Mouse (Mus musculus) left cerebral cortex, adult 9 months (tissue): ENCODE data around the gene Cpne5.
"Not testable (repeated sequence)": the region's sequence is repeated elsewhere in the genome, so short reads cannot be mapped to it uniquely, and the experiment has no call there.

Experiments used
- DNase-seq, 2 experiments: peaks; one replicate each; pipeline ENCODE4 v3.0.0; 2022; ENCODE audit warnings: low spot score in 2 of 2

The Cpne5 gene

DNA sequence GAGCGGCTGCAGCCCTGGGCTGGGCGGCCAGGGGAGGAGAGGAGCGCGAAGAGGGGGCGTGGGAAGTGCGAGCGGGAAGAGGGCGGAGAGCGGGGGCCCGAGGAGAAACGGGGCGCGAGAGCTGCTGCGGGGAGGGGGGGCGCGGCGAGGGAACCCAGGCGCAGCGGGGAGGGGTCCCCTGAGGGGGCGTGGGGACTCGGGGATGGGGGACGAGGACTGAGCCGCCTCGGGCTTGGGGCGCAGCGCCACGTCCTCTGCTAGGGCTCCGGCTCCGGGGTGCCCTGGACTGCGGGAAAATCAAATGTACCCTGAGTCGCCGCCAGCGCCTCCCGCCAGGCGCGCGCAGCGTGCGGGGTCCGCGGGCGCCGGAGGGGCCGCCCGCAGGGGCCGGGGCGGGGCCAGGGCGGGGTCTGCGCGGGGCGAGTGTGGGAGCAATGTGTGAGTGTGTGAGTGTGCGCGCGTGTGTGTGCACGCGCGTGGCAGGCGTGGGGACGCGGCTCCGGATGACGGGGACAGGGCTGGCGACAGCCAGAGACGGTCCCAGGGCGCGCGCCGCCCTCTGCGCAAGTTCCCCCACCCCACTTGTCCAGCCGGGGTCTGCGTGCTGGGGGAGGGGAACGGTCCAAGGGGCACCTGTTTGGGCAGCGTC lies at the start of gene Cpne5:
Gene Cpne5, minus strand, starts transcription at position 396 of the 649 bp plus-strand sequence.
- peak in 1 of 2 experiments; percentile 53 for DNase-seq

DNA sequence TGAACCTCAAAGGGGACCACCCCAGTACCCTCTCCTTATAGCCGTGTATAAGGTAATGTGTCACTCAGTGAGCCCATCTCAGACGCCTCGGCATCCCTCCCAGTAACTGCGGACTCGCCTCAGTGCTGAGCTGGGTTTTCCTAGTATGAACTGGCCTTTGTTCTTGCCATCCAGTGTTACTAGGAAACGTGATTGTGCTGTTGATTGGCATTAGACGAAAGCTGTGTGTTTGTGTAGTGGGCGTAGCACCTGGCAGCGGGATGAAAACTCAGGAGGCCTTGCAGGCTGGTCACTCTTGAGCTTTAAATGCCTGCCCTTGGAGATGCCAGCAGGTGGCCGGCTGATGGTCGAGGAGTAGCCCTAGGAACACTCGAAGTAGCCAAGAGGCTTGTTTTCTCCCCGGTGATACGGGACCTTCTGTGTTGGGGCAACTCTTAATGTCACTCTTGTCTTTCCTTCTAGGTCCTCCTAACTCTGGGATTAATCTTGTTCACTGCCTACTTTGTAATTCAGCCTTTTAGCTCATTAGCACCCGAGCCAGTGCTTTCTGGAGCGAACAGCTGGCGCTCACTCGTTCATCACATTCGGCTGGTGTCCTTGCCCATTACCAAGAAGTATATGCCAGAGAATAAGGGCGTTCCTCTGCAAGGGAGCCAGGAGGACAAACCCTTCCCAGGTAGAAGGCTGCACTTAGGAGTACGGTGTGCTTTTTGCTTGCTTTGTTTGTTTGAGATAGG lies 44.4 kb upstream of the Cpne5 start:
- no peak for DNase-seq

DNA sequence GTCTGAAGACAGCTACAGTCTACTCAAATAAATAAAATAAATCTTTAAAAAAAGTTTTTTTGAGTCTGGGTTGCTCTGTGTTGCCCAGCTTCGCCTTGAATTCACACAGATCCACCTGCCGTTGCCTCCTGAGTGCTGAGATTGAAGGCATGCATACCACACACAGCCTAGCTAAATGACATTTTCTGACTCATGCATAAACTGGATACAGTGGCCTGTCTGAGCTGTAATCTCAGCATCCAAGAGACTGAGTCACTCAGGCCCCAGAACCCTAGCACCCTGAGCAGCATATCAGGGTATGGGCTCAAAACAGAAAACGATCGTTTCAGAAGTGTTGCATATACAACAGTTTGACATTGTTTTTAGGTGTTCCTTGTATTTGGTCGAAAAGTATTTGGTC lies 43.6 kb upstream of the Cpne5 start:
- DNase-seq: no peak

DNA sequence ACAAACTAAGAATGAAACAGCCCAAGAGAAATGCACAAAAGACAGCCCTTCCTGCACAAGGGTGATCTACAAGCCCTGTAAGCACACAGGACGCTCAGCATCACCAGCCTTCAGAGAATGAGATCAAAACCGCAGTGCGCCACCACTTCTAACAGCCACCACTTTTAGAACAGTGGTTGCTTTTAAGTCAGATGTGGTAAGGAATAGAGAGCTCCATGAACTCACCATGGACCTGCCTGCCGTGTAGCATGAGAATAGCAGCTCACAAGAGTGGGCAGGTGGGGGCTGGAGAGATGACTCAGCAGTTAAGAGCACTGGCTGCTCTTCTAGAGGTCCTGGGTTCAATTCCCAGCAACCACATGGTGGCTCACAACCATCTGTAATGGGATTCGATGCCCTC lies 42.5 kb upstream of the Cpne5 start:
- DNase-seq: no peak

DNA sequence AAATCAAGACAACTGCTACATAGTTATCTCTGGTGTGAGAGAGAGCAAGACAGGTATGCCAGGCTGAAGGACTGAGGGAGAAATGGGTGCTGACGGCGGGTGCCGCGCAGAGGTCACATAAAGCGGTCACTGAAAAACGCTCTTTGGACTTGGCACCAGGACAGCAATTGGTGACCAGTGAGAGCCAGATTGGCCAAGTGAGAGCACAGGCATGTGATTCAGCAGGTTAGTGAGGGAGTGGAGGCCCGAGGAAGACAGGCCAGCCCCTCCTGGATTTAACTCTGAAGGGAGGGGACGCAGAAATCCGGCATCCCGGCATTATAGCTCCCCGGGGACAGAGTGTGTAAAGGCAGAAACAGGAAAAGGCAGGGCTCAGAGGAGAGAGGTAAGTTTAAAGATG lies 35.9 kb upstream of the Cpne5 start:
- DNase-seq: no peak

DNA sequence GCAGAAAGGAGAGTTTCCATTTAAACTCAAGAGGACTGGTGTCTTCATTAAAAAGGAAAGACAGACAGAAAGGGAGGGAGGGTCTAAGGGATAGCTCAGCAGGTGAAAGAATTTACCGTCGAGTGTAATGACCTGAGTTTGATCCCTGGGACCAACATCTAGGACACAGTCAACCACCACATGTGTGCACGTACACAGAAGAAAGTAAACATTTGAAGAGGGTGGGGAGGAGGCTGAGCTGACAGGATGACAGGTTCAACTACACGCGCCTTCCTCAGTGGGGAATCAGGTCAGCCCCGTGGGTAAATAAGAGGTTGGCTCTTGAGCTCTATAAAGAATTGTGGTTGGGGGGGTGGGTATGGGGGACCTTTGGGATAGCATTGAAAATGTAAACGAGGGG lies 35.2 kb upstream of the Cpne5 start:
- DNase-seq: no peak

DNA sequence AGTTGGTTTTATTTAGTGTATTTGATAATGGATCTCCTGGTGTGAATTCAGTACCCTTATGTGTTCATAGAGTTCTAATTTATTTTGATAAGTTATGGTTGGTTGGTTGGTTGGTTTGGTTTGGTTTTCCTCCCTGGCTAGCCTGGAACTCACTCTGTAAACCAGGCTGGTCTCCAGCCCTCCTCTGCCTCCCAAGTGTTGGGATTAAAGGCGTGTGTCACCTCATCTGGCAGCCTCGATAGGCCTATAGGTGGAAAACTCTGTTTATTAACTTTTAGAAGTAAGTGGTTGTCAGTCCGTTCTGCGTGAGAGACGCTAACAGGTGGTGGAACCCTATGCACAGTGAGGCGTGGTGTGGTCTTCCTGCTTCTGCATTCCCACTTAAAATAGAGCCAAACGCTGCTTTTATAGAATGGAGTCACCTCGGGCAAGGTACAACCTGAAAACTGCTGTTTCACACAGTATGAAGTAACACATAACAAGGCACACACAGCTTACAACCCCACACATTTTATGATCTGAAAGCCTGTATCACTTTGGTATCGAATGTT lies 32.3 kb upstream of the Cpne5 start:
- DNase-seq: no peak

DNA sequence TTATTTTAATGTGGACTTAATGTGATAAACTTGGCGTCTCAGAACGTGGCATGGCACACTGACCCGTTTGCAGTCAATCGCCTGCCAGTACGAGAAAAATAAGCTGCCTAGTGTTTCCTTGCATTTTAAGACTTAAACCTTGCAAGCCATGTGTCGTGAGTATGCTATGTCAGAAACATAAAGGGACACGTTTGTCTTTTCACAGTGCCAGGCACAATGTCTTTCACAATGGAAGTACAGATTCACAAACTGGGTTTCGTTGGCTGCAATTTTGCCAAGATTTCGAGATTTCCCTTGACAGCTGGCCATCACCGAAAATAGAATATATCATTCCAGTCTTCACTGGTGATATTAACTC lies 31.4 kb upstream of the Cpne5 start:
- no peak for DNase-seq

DNA sequence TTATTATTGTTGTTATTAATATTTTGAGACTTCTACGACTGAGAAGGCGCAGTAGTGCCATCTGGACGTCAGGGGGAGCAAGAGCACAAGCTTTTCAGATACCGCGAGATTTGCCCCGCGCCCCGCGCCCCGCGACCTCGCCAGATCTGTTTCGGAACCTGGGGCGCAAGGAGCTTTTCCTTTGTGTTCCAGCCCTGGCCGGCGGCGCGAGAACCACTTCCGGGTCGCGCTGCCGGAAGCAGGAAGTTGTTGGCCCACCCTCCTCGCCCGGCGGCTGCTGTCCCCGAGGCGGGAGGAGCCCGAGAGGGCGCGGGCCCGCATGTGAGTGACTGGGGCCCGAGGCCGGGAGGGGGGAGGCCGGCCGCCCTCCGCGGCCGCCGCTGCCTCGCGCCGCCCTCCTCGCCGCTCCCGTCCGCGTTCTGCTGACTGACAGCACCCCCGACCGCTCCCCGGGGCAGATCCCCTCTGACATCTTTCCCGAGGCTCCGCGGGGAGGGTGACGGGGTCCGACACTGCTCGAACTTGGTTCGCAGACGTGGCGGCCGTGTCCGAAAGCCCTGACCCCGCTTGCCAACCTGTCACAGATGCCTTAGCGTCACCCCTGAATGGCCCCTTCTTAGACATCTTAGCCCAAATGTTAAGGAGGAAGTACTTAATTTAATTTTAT lies 30.8 kb upstream of the Cpne5 start, which contains the start of gene BC004004:
Gene BC004004, plus strand, starts transcription at position 107 of the 667 bp plus-strand sequence.
- DNase-seq: peak; percentile 90 to 97

DNA sequence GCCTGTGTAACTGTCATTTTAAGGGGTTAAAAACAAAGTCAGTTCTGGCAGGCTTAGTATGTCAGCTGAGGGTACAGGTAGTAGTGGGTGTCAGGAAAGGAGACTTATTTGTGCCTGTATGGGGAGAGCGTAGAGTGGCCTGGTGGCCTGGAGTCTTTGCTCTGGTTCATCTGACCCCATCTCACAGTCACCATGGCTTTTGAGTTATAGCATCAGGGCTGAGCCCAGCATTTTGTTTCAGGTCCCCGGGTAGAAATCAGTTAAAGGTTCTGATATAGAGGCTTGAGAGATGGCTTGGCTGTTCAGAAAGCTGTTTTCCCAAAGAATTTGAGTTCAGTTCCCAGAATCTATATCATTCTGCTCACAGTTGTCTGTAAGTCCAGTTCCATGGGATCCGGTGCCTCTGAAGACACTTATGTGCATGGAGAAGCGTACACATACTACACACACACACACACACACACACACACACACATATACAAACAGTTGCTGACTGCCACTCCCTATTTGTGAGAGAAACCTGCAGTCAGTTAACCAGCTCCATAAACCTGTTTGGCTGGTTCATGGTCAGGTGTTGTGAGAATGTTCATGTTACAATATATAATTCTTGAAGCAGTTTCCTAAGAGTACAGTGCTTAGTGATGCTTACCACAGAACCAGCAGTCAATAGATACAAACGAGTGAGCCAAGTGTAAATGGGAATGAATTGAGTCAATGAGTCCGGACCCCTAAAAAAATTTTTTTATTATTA lies 30.1 kb upstream of the Cpne5 start:
- no peak for DNase-seq

DNA sequence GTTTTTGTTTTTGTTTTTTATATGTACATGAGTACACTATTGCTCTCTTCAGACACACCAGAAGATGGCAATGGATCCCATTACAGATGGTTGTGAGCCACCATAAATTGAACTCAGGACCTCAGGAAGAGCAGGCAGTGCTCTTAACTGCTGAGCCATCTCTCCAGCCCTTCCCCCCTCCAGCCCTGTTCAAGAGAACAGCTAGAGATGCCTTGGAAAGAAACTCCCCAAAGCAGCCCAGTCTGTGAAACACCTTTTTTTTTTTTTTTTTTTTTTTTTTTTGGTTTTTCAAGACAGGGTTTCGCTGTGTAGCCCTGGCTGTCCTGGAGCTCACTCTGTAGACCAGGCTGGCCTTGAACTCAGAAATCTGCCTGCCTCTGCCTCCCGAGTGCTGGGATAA lies 29.1 kb upstream of the Cpne5 start:
- DNase-seq: not testable (repeated sequence)

DNA sequence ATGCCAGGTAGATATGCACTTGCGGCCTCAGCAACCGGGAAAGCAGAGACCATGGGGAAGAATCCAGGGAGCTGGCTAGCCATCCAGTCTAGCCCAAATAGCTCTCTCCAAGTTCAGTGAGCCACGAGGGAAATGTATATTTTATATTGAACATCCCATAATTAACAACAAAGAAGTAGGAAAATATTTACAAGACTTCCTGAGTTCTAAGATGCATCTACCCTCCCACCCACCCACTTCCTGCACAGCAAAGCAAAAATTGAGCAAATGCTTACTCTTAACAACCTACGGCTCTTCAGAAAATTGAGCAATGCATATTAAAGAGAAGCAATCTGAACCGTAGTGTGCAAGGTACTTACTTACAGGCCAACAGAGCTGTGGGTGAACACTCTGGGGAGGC lies 26.8 kb upstream of the Cpne5 start:
- no peak for DNase-seq

DNA sequence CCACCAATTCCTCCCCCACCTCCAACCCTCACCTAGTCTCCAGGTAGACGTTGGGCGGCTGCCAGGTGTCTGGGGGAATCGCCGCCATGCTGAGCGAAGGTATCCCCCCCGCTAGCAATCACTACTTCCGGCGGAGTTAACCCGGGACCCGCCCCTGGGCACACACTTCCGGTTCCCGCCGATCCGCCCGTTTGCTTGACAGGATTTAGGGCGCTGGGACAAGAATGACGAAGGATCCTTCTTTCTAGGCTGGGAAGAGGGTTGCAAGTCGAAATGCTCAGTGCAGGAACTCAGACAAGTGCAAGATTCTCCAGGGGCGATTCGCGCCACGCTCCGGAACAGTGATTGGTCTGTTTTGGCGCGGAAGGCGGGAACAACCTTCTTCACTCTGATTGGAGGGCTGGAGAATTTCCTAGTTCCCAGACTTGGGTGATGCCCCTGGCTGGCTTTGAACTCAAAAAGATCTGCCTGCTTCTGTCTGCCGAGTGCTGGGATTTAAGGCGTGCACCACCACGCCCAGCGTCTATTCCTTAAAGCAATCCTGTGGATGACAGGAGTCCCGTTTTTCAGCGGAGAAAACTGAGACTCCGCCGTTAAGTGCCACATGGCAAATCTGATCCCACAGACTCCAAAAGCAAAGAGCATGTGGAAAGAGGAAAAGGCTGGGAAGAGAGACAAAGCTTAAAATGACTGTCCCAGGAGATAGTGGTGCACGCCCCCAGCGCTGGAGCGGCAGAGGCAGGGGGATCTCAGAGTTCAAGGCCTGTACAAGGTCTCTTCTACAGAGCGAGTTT lies 26.1 kb upstream of the Cpne5 start, which contains the start of gene Ppil1:
Gene Ppil1, minus strand, starts transcription at position 347 of the 794 bp plus-strand sequence.
- peak; percentile 49 to 79 for DNase-seq

DNA sequence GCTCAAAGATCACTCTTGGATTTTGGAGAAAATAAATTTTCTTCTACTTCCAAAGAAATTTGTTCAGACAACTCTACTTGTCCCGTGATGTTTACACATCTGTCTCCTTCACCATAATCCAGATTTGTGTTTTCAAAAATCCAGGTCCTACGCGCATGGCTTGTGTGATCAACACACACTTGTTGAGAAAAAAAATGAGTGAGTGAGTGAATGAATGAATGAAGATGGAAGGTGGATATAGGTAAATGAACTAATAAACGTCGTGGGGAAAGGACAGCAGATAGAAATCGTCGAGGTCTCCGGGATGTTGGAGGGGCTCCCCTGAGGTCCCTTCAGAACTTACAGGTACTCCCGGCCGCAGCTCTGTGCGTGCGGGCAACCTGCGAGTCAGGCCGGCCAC lies 25.4 kb upstream of the Cpne5 start:
- DNase-seq: no peak

DNA sequence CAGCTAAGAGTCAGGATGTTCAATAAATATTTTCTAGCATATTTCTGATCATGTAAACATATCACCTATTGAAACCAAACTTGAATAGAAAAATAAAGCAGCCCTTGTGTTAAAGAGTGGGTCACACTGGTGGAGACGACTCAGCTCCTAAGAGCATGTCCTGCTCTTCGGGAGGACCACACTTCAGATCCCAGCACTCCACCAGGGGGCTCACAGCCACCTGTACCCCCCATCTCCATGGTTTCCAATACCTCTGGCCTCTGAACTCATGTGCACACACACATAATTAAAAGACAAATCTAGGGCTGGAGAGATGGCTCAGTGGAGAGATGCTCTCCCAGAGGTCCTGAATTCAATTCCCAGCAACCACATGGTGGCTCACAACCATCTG lies 24.3 kb upstream of the Cpne5 start:
- no peak for DNase-seq

DNA sequence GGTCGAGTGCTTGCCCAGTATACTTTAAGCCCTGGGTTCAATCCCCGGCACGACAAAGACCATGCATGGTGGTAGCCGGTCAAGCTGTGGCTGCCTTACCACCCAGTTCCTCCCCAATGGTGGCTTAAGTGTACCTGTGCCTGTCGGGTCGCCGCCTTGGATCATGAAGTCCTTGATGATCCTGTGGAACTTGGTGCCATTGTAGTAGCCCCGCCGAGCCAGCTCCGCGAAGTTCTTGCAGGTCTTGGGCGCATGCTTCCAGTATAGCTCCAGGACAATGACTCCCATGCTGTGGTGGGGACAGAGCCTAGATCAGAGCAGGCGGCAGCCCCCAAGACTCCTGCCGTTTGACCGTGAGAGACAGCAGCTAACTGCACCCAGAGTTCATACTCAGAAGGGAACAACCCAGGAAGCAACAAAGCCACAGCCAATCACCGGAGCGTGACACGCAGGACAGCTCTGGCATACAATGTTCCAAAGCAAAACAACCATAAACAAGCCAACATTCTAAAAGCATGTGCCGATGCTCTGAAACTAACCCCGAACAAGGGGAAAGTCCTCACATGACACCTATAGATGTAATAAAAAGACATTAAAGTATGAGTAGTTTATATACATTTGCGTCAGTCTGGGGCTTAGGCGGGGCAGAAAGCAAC lies 23.8 kb upstream of the Cpne5 start:
- no peak for DNase-seq

DNA sequence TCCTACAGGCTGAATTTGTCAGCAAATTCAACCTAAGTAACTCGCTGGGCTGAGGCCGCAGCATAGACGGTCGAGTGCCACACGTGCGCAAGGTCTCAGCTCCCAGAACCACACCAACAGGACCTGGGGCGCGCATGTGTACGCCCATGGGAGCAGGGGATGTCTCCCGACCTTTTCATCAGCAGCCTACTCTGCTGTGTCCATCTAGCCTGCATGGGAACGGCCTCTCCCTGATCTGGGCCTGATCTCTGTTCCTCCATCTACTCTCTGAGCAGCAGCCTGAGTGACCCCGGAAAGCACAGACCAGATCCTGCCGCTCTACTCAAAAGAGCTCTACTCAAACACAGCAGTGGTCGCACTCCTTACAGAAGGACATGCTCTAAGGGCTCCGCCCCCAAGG lies 22.5 kb upstream of the Cpne5 start:
- no peak for DNase-seq

DNA sequence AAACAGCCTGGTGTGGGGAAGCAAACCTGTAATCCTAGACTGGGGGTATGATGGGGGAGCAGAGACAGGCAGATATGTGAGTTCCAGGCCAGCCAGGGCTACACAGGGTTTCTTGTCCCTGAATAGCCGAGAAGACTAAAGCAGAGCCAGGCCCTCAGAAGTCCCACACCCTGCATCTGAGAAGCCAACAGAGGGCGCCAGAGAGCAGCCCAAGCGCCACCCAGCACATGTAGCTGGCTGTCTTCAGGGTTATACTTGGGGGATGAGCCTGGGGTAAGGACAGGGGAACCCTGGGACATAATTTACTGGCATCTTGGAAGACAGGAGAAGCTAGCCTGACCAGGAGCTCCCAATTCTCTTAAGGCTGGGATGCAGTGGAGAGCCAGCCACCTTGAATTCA lies 21.5 kb upstream of the Cpne5 start:
- peak in 1 of 2 experiments; percentile 75 for DNase-seq

DNA sequence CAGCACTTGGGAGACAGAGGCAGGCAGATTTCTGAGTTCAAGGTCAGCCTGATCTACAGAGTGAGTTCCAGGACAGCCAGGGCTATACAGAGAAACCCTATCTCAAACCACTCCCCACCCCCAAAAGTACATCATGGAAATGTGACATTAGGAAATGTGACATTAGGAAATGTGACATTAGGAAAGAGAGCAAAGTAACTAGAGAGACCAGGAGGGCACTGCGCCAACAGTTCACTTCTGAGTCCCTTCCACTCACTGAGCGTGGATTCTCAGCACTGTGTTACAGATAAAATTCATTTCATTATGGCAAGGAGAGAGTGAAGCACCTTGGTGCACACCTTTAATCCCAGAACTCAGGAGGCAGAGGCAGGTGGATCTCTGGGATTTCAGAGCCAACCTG lies 21.0 kb upstream of the Cpne5 start:
- DNase-seq: no peak

DNA sequence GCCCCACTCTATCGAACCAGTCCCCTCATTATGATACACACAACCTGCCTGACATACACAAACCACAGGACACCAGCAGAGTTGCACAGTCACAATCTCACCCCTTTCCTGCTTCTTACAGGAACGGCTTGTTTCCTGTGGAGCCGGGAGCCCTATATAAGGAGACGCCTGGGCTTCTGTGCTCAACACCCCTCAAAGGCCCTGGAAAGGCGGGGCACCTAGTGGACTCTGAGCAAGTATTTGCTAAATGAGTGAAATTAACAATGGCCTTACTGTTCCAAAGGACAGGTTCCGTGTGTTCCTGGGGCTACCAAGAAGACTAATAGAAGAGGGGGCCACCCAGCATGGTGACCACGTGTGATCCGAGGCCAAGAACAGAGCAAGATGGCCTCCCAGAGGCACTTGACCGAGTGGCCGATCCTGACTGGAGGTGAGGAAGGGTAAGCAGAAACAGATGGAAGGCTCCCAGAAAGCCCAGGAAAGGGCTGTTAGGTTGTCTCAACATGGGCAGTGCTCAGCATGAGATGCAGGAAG lies 20.1 kb upstream of the Cpne5 start:
- no peak for DNase-seq
